Mouse (Mus musculus) B cell, adult 67 days (primary cell): ENCODE measurements around the gene Olfr623. TPM values are rescaled to one million over a fixed set of nuclear protein-coding genes. Genes with fewer than 3 reads are reported as not detected.

Experiments
- total RNA-seq, 2 experiments: library from RNA; stranded (reverse); gene quantifications; 4 replicates each; pipeline ENCODE4 v1.2.4; 2023

The Olfr623 gene
- not detected for total RNA-seq

GRCm38 (mm10) chr7:103663598-103663997, at the start of gene Olfr623:
Olfr623 (minus strand) TSS chr7:103663698.

DNA sequence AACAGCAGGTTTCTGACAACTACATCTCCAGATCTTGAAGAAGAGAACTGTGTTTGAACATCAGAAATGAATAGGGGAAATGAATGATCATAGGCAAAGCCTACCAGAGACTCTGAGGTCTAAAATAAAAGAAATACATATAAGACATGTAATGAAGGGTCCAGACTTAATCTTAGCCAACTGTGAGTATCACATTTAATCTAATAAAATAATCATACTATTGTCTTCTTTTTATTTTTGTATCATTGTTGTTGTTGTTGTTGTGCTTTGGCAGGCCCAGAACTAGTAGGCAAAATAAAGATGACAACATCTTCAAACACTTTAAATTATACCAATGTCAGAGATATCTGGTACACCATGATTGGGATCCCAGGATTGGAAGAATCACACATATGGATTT, 18.9 kb upstream of the Olfr623 start, which contains the start of gene Olfr625-ps1:
Gene Olfr625-ps1 (plus strand): TSS at position 301 of the 400 bp plus-strand sequence.

DNA sequence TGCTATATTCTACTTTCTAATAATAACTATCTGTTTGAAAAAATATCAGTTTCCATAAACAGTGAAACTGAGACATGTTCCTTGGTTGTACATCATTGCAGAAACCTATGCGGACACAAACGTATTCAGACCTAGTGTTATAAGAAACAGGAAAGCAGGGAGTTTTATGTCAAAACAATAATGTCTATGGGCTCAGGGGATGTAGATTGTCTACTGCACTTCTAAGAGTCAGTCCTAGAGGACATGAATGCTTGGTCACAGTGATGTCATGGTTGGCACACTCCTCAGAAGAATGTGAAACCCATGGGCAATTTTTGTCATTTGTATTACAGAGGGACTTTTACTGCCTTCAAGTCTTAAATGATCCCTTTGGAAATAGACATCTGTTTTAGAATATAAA, 7.6 kb upstream of the Olfr623 start, which contains the start of gene Olfr624:
Gene Olfr624 (minus strand): TSS at position 101 of the 400 bp plus-strand sequence.

GRCm38 (mm10) chr7:103642602-103643001, 20.9 kb downstream of the Olfr623 start, which contains the start of gene Olfr622:
Olfr622 (minus strand) TSS chr7:103642702.

DNA sequence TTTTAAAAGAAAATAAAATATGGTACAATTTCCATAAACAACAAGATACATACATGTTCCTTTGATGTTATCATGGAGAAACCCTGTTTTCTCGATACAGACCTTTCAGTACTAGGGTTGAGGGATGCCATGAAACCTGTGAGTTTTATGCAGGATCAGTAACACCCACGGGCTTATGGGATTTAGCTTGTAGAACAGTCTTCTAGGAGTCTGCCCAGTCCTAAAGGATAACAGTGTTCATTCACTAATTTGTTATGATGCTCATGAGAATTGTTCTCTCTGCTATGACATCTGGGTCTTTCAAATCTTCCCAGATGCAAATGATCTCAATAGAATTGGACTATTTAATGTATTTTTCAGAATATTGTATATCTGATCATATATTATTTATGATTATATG, 51.1 kb downstream of the Olfr623 start, which contains the start of gene Olfr620:
Gene Olfr620 (minus strand): TSS at position 101 of the 400 bp plus-strand sequence.

Other genes starting within 250 kb of the Olfr623 start
- not detected for gene Usp17lc, start 248.6 kb downstream of the Olfr623 start, total RNA-seq
- not detected for gene Olfr605, start 218.3 kb downstream of the Olfr623 start, total RNA-seq
- not detected for gene Olfr606, start 214.7 kb downstream of the Olfr623 start, total RNA-seq
- gene Olfr607, start 199.5 kb downstream of the Olfr623 start, total RNA-seq, result not detected
- not detected for gene Olfr608, start 193.8 kb downstream of the Olfr623 start, total RNA-seq
- not detected for gene Olfr609, start 165.6 kb downstream of the Olfr623 start, total RNA-seq
- gene Olfr610, start 151.6 kb downstream of the Olfr623 start, total RNA-seq, result not detected
- gene Olfr611, start 142.9 kb downstream of the Olfr623 start, total RNA-seq, result not detected
- gene Olfr612, start 121.0 kb downstream of the Olfr623 start, total RNA-seq, result not detected
- not detected for gene Olfr613, start 115.6 kb downstream of the Olfr623 start, total RNA-seq
- gene Olfr615, start 107.6 kb downstream of the Olfr623 start, total RNA-seq, result not detected
- gene Olfr616, start 94.6 kb downstream of the Olfr623 start, total RNA-seq, result not detected
- gene Olfr617, start 90.6 kb downstream of the Olfr623 start, total RNA-seq, result not detected
- not detected for gene Olfr618, start 73.6 kb downstream of the Olfr623 start, total RNA-seq
- gene Olfr619, start 63.1 kb downstream of the Olfr623 start, total RNA-seq, result not detected
- gene Olfr620, start 51.2 kb downstream of the Olfr623 start, total RNA-seq, result not detected
- not detected for gene Olfr622, start 21.0 kb downstream of the Olfr623 start, total RNA-seq
- not detected for gene Olfr624, start 7.5 kb upstream of the Olfr623 start, total RNA-seq
- not detected for gene Olfr625-ps1, start 19.0 kb upstream of the Olfr623 start, total RNA-seq
- gene Olfr243, start 51.0 kb upstream of the Olfr623 start, total RNA-seq, result not detected
- not detected for gene Olfr628, start 66.7 kb upstream of the Olfr623 start, total RNA-seq
- gene Olfr629, start 81.2 kb upstream of the Olfr623 start, total RNA-seq, result not detected
- gene Olfr630, start 93.6 kb upstream of the Olfr623 start, total RNA-seq, result not detected
- not detected for gene Olfr69, start 107.9 kb upstream of the Olfr623 start, total RNA-seq
- not detected for gene Olfr68, start 116.0 kb upstream of the Olfr623 start, total RNA-seq
- not detected for gene Olfr67, start 128.1 kb upstream of the Olfr623 start, total RNA-seq
- 10 to 100 TPM in 1 of 2 experiments, 1 to 10 TPM in 1; 3.1 to 49.4 TPM for gene Hbb-bt, start 150.3 kb upstream of the Olfr623 start, total RNA-seq
- gene Hbb-bs, start 164.4 kb upstream of the Olfr623 start, total RNA-seq, result 100 to 1,000 TPM in 1 of 2 experiments, 10 to 100 TPM in 1; 22.4 to 295 TPM
- not detected for gene Hbb-bh2, start 176.8 kb upstream of the Olfr623 start, total RNA-seq
- not detected for gene Hbb-bh1, start 179.5 kb upstream of the Olfr623 start, total RNA-seq
- gene Hbb-y, start 189.5 kb upstream of the Olfr623 start, total RNA-seq, result not detected
- not detected for gene Olfr66, start 222.6 kb upstream of the Olfr623 start, total RNA-seq
- gene Olfr64, start 230.8 kb upstream of the Olfr623 start, total RNA-seq, result not detected
- not detected for gene Olfr65, start 239.8 kb upstream of the Olfr623 start, total RNA-seq